Mouse (Mus musculus): ENCODE results near the gene Aplnr.

GRCm38 (mm10) chr2:85144908-85145307 lies 8.9 kb downstream of the Aplnr start:
- TF ChIP-seq CTCF (conservative IDR thresholded peaks at IDR 0.05; ENCODE audit: low read length) = no peak
- no peak for TF ChIP-seq NANOG (IDR thresholded peaks at IDR 0.05; ENCODE audit: borderline replicate concordance, low read length)
